Mouse (Mus musculus): Measurements from ENCODE around the gene Lyrm7. TPM values are rescaled to one million over a fixed set of nuclear protein-coding genes. Genes with fewer than 3 reads are reported as not detected.

Lyrm7 gene
- polyA plus RNA-seq, 2 experiments: 8.2 to 10.8 TPM

DNA sequence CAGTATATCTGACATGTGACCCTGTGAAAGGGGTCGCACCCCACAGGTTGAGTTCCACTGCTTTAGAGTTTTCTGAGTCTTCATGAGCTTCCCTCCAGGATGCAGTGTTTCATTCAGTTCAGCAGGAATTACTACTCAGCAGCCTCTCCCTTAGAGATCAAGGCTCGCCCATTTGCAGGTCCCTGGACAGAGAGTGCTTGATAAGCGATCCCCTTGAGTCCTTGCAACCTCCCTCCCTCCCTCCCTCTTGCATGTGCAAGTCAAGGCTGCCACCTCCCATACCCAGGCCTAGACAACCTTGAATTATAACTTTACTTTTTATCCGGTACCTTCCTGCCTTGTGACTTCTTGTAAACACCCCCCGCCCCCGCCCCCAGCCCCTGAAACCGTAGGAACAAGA lies 41.2 kb downstream of the Lyrm7 start:
- no peak overlapping the region for H3K4me2 ChIP-seq (replicated peaks; ENCODE audit: low read depth, low read length, severe bottlenecking)
- H3K36me3 ChIP-seq (ENCODE audit: control insufficient read depth, insufficient read depth, low read length): no peaks in the 10 kb centered on the region
- no peaks in the 10 kb centered on the region for H3K4me1 ChIP-seq (ENCODE audit: control insufficient read depth, insufficient read depth, low read length)
- no peak overlapping the region for H3K27ac ChIP-seq (replicated peaks; ENCODE audit: low read depth, low read length)
- DNase-seq (ENCODE audit: low spot score) (no peak), ATAC-seq (ENCODE audit: low FRiP score, low read depth) (no peak)
- H3K27me3 ChIP-seq (ENCODE audit: control insufficient read depth, insufficient read depth, low read length): no peaks in the 10 kb centered on the region
- WGBS: 63% methylated on average over 7 of the region's 7 CpGs
- no peak for TF ChIP-seq POLR2A (IDR thresholded peaks at IDR 0.05; ENCODE audit: borderline replicate concordance, extremely low read depth, insufficient read depth, insufficient read length)
- no peaks in the 10 kb centered on the region for H3K9me3 ChIP-seq (ENCODE audit: control insufficient read depth, low read length)
- H3K9ac ChIP-seq (ENCODE audit: low read depth, low read length, severe bottlenecking): no peak overlapping the region
- H3K4me3 ChIP-seq (replicated peaks; ENCODE audit: low read length): no peak overlapping the region

GRCm38 (mm10) chr11:54817449-54817848 lies 43.3 kb downstream of the Lyrm7 start:
- Histone ChIP-seq H3K4me3 (replicated peaks; ENCODE audit: low read length) (no peak overlapping the region), H3K9me3 (ENCODE audit: control insufficient read depth, low read length) (no peaks in the 10 kb centered on the region), H3K27ac (replicated peaks; ENCODE audit: low read depth, low read length) (no peak overlapping the region), H3K4me2 (replicated peaks; ENCODE audit: low read depth, low read length, severe bottlenecking) (no peak overlapping the region), H3K36me3 (ENCODE audit: control insufficient read depth, insufficient read depth, low read length) (no peaks in the 10 kb centered on the region), H3K9ac (ENCODE audit: low read depth, low read length, severe bottlenecking) (no peak overlapping the region), H3K4me1 (ENCODE audit: control insufficient read depth, insufficient read depth, low read length) (no peaks in the 10 kb centered on the region), H3K27me3 (ENCODE audit: control insufficient read depth, insufficient read depth, low read length) (no peaks in the 10 kb centered on the region)
- no peak for TF ChIP-seq POLR2A (IDR thresholded peaks at IDR 0.05; ENCODE audit: borderline replicate concordance, extremely low read depth, insufficient read depth, insufficient read length)
- ATAC-seq (ENCODE audit: low FRiP score, low read depth) (no peak), DNase-seq (ENCODE audit: low spot score) (no peak)
- WGBS: 60% methylated on average over 4 of the region's 4 CpGs

GRCm38 (mm10) chr11:54815659-54816058 lies 45.1 kb downstream of the Lyrm7 start:
- Histone ChIP-seq H3K4me2 (replicated peaks; ENCODE audit: low read depth, low read length, severe bottlenecking) (no peak overlapping the region), H3K36me3 (ENCODE audit: control insufficient read depth, insufficient read depth, low read length) (no peaks in the 10 kb centered on the region), H3K4me1 (ENCODE audit: control insufficient read depth, insufficient read depth, low read length) (no peaks in the 10 kb centered on the region), H3K9me3 (ENCODE audit: control insufficient read depth, low read length) (no peaks in the 10 kb centered on the region), H3K27me3 (ENCODE audit: control insufficient read depth, insufficient read depth, low read length) (no peaks in the 10 kb centered on the region), H3K4me3 (replicated peaks; ENCODE audit: low read length) (no peak overlapping the region), H3K27ac (replicated peaks; ENCODE audit: low read depth, low read length) (no peak overlapping the region), H3K9ac (ENCODE audit: low read depth, low read length, severe bottlenecking) (no peak overlapping the region)
- TF ChIP-seq POLR2A (IDR thresholded peaks at IDR 0.05; ENCODE audit: borderline replicate concordance, extremely low read depth, insufficient read depth, insufficient read length): no peak
- ATAC-seq (ENCODE audit: low FRiP score, low read depth): no peak
- DNase-seq (ENCODE audit: low spot score): no peak

GRCm38 (mm10) chr11:54812812-54813516 lies 47.8 kb downstream of the Lyrm7 start:
- WGBS: 60% methylated on average over 8 of the region's 8 CpGs
- Histone ChIP-seq H3K27me3 (ENCODE audit: control insufficient read depth, insufficient read depth, low read length) (no peaks in the 10 kb centered on the region), H3K4me3 (replicated peaks; ENCODE audit: low read length) (no peak overlapping the region), H3K27ac (replicated peaks; ENCODE audit: low read depth, low read length) (no peak overlapping the region), H3K4me1 (ENCODE audit: control insufficient read depth, insufficient read depth, low read length) (no peaks in the 10 kb centered on the region), H3K36me3 (ENCODE audit: control insufficient read depth, insufficient read depth, low read length) (no peaks in the 10 kb centered on the region), H3K9me3 (ENCODE audit: control insufficient read depth, low read length) (no peaks in the 10 kb centered on the region), H3K4me2 (replicated peaks; ENCODE audit: low read depth, low read length, severe bottlenecking) (no peak overlapping the region), H3K9ac (ENCODE audit: low read depth, low read length, severe bottlenecking) (no peak overlapping the region)
- no peak for ATAC-seq (ENCODE audit: low FRiP score, low read depth)
- TF ChIP-seq POLR2A (IDR thresholded peaks at IDR 0.05; ENCODE audit: borderline replicate concordance, extremely low read depth, insufficient read depth, insufficient read length): no peak
- DNase-seq (ENCODE audit: low spot score): no peak

GRCm38 (mm10) chr11:54812314-54812713 lies 48.4 kb downstream of the Lyrm7 start:
- no peak for DNase-seq (ENCODE audit: low spot score)
- H3K4me3 ChIP-seq (replicated peaks; ENCODE audit: low read length): no peak overlapping the region
- H3K27ac ChIP-seq (replicated peaks; ENCODE audit: low read depth, low read length): no peak overlapping the region
- no peak for ATAC-seq (ENCODE audit: low FRiP score, low read depth)
- no peak for TF ChIP-seq POLR2A (IDR thresholded peaks at IDR 0.05; ENCODE audit: borderline replicate concordance, extremely low read depth, insufficient read depth, insufficient read length)
- H3K4me1 ChIP-seq (ENCODE audit: control insufficient read depth, insufficient read depth, low read length): no peaks in the 10 kb centered on the region
- H3K36me3 ChIP-seq (ENCODE audit: control insufficient read depth, insufficient read depth, low read length): no peaks in the 10 kb centered on the region
- no peaks in the 10 kb centered on the region for H3K27me3 ChIP-seq (ENCODE audit: control insufficient read depth, insufficient read depth, low read length)
- WGBS: 81% methylated on average over 4 of the region's 4 CpGs
- H3K9me3 ChIP-seq (ENCODE audit: control insufficient read depth, low read length): no peaks in the 10 kb centered on the region
- H3K4me2 ChIP-seq (replicated peaks; ENCODE audit: low read depth, low read length, severe bottlenecking): no peak overlapping the region
- H3K9ac ChIP-seq (ENCODE audit: low read depth, low read length, severe bottlenecking): no peak overlapping the region

Measured in limb, embryonic 14.5 days (tissue).